Mouse (Mus musculus): ENCODE data around the gene Anapc10. TPM values are rescaled to one million over a fixed set of nuclear protein-coding genes. Genes with fewer than 3 reads are reported as not detected.

The Anapc10 gene
- polyA plus RNA-seq, 1 experiment from 2014 or later = 12.6 TPM

Other genes with a start within 250 kb of the Anapc10 start
- gene Otud4, start 72.2 kb upstream of the Anapc10 start, polyA plus RNA-seq (2015; fragmentation: Nextera tagmentation; extraction: Ambion mirVana) = 5.8 and 7.3 TPM in 2 replicates
- gene Abce1, start 80 bp upstream of the Anapc10 start, polyA plus RNA-seq (2015; fragmentation: Nextera tagmentation; extraction: Ambion mirVana) = 51.6 and 54.7 TPM in 2 replicates